Mouse (Mus musculus): ENCODE results near the gene Dmgdh.

DNA sequence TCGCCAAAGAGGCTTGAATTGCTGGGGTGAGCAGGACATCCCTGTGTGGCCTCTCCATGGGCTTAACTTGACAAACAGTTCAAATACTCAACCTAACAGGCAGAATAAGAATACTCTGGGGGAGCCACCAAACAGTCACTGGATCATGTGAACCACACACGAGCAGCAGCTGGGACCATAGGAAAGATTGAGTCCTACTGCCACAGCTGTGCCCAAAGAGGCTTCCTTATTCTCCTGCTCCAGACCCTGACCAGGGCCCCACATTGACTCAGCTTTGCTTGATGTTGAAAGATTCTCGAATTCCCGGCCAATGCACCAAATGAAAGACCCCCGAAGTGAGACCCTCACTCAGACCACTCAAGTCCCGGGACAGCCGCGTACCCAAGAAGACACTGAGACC, 87.6 kb downstream of the Dmgdh start:
- TF ChIP-seq CTCF (IDR thresholded peaks at IDR 0.05) (no peak), EP300 (IDR thresholded peaks at IDR 0.05) (no peak)

All from lung, postnatal 0 days (tissue).